Mouse (Mus musculus) G1E (cell line): ENCODE data around the gene Cdc42bpg. TPM values are rescaled to one million over a fixed set of nuclear protein-coding genes. Genes with fewer than 3 reads are reported as not detected.

Experiments
- ATAC-seq: 2 replicates; pipeline ENCODE4 v1.8.0; 2016; ENCODE audit warnings: mild to moderate bottlenecking; ENCODE audit not compliant: insufficient number of reproducible peaks, poor library complexity, low FRiP score, severe bottlenecking; ENCODE audit errors: extremely low read depth
- DNase-seq: peaks from one replicate; pipeline ENCODE4 v3.0.0; 2012; ENCODE audit warnings: low spot score
- H3K27me3 ChIP-seq: 2 replicates; pipeline ENCODE4 v1.6.1; 2012; ENCODE audit warnings: mild to moderate bottlenecking, low read length, inconsistent platforms; ENCODE audit not compliant: insufficient read depth
- H3K36me3 ChIP-seq: replicated peaks from 2 replicates; pipeline ENCODE3; 2012; ENCODE audit warnings: mild to moderate bottlenecking, inconsistent platforms
- H3K4me1 ChIP-seq: 2 replicates; pipeline ENCODE4 v1.6.1; 2012; ENCODE audit warnings: low read depth, low read length, inconsistent platforms, mixed read lengths; ENCODE audit not compliant: insufficient read depth
- H3K4me3 ChIP-seq: 2 replicates; pipeline ENCODE4 v1.5.1; 2012; ENCODE audit warnings: low read depth, mild to moderate bottlenecking, inconsistent platforms, low read length, moderate library complexity, mixed read lengths
- H3K9me3 ChIP-seq: replicated peaks from 2 replicates; pipeline ENCODE4 v1.6.1; 2012; ENCODE audit warnings: inconsistent platforms
- CTCF ChIP-seq: IDR thresholded peaks from 2 replicates; pipeline ENCODE4 v1.5.1; 2012; ENCODE audit warnings: low read depth, low read length, inconsistent platforms, mixed read lengths
- GATA1 ChIP-seq: IDR thresholded peaks from 2 replicates; pipeline ENCODE4 v1.6.1; 2012; ENCODE audit warnings: borderline replicate concordance, low read length, inconsistent platforms, mixed read lengths
- GATA2 ChIP-seq: IDR thresholded peaks from 2 replicates; pipeline ENCODE4 v1.6.1; 2012; ENCODE audit warnings: low read depth, low read length, inconsistent platforms, borderline replicate concordance
- POLR2AphosphoS5 ChIP-seq: IDR thresholded peaks from 2 replicates; pipeline ENCODE4 v1.6.1; 2012; ENCODE audit warnings: low read depth, low read length, inconsistent platforms; ENCODE audit not compliant: insufficient replicate concordance
- TAL1 ChIP-seq: conservative IDR thresholded peaks from 2 replicates; pipeline ENCODE4 v1.6.1; 2012; ENCODE audit warnings: low read depth, low read length, inconsistent platforms, mixed read lengths
- polyA plus RNA-seq: library from polyadenylated mRNA; stranded (reverse); fragments of >175 nt; gene quantifications from 2 replicates; pipeline ENCODE4 v1.2.3, GENCODE M21; 2012
- total RNA-seq, 2 experiments: library from RNA; stranded (forward) in 1 of 2; stranded (reverse) in 1 of 2; fragments of 200-1000 nt in 1 of 2; fragments of >200 nt in 1 of 2; fragmentation: Nextera tagmentation in 1 of 2; gene quantifications; 2 replicates each; pipeline ENCODE4 v1.2.3; 2014 to 2017

Gene Cdc42bpg
- total and polyA plus RNA-seq, 3 experiments = 2.0 to 14.1 (median 5.0) TPM

GRCm38 (mm10) chr19:6302114-6302513 is 4.1 kb upstream of the Cdc42bpg start:
- H3K4me1 ChIP-seq = peaks cover 87% of the 10 kb centered on the region
- TF ChIP-seq POLR2AphosphoS5 (no peak), TAL1 (no peak), CTCF (no peak), GATA2 (no peak), GATA1 (no peak)
- H3K36me3 ChIP-seq = peaks cover 36% of the 10 kb centered on the region
- H3K4me3 ChIP-seq = peak overlapping the region; percentile 31; the same call in 1 of the 2 replicates
- ATAC-seq (no peak), DNase-seq (no peak)
- H3K27me3 ChIP-seq = no peaks in the 10 kb centered on the region
- H3K9me3 ChIP-seq = no peaks in the 10 kb centered on the region

GRCm38 (mm10) chr19:6302522-6302921 is 3.7 kb upstream of the Cdc42bpg start:
- Histone ChIP-seq H3K4me1 (peaks cover 87% of the 10 kb centered on the region), H3K36me3 (peaks cover 31% of the 10 kb centered on the region), H3K9me3 (no peaks in the 10 kb centered on the region), H3K4me3 (peak overlapping the region; percentile 31; the same call in 1 of the 2 replicates), H3K27me3 (no peaks in the 10 kb centered on the region)
- ATAC-seq (no peak), DNase-seq (no peak)
- no peak for TF ChIP-seq POLR2AphosphoS5
- no peak for TF ChIP-seq TAL1
- no peak for TF ChIP-seq GATA1
- no peak for TF ChIP-seq CTCF
- TF ChIP-seq GATA2 = no peak

GRCm38 (mm10) chr19:6303831-6304230 is 2.4 kb upstream of the Cdc42bpg start:
- no peak for DNase-seq
- peaks cover 86% of the 10 kb centered on the region for H3K4me1 ChIP-seq
- no peaks in the 10 kb centered on the region for H3K9me3 ChIP-seq
- no peak for ATAC-seq
- no peaks in the 10 kb centered on the region for H3K27me3 ChIP-seq
- peaks cover 27% of the 10 kb centered on the region for H3K36me3 ChIP-seq
- TF ChIP-seq GATA1 (no peak), CTCF (no peak), POLR2AphosphoS5 (no peak), GATA2 (no peak), TAL1 (no peak)
- no peak overlapping the region for H3K4me3 ChIP-seq

DNA sequence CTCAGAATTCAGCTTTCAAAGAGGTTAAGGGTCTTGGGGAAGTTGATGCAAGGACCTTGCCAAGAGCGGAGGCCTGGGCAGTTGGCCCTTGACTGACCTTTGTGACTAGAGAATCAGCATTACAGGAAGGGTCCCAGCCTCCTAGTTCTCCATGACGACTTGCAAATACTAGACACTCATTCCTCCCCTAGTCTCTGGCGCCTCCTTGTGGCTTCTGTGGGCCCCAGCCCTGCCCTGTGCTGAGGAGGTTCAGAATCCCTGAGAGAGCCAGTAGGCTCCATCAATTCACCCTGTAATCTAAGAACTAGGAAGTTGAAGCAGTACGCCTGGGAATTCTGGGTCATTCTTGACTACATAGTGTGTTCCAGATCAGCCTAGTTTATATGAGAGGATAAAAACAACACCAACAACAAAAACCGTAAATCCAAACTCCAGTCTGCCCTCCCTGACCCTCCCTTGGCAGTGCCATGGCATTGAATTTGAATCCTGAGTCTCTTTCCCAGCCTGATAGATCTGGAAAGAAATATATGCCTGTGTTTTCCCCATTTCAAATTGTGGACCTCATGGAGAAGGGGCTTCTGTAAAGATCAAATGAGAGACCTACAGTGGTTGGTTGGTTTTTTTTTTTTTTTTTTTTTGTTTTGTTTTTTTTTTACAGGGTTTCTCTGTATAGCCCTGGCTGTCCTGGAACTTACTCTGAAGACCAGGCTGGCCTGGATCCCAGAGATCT is 1.3 kb upstream of the Cdc42bpg start:
- H3K36me3 ChIP-seq = peaks cover 27% of the 10 kb centered on the region
- no peak; the same call in 1 of the 2 replicates for ATAC-seq
- no peak overlapping the region for H3K4me3 ChIP-seq
- TF ChIP-seq GATA2 (no peak), GATA1 (no peak), CTCF (peak; percentile 97), POLR2AphosphoS5 (no peak)
- no peaks in the 10 kb centered on the region for H3K27me3 ChIP-seq
- no peaks in the 10 kb centered on the region for H3K9me3 ChIP-seq
- peaks cover 78% of the 10 kb centered on the region for H3K4me1 ChIP-seq
- peak; percentile 76 for DNase-seq

DNA sequence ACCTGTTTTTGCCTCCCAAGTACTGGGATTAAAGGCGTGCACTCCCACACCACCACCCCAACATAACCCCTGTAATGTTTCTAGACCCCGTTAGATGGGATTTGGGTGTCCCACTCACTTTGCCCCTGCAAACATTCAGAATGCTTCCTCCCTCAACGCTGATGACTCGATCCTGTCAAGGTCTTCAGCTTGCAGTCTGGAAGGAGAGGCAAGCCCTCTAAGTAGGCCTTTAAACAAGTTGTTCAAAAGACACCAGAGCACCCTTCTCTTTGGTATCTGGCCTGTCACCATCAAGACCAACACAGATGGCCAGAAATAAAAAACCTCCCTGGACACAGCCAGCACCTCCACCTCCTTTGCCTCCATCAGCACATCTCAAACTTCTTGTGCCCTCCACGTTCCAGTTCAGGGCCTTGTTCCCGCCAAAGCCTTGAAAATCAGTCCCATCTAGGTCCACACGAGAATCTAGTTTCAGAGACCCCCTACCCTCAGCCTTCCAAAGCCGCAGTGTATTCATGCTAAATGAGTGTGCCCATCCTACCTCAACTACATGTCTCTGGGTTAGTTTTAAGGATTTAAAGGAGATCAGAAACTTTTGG is 640 bp upstream of the Cdc42bpg start:
- peaks cover 72% of the 10 kb centered on the region for H3K4me1 ChIP-seq
- DNase-seq = no peak

DNA sequence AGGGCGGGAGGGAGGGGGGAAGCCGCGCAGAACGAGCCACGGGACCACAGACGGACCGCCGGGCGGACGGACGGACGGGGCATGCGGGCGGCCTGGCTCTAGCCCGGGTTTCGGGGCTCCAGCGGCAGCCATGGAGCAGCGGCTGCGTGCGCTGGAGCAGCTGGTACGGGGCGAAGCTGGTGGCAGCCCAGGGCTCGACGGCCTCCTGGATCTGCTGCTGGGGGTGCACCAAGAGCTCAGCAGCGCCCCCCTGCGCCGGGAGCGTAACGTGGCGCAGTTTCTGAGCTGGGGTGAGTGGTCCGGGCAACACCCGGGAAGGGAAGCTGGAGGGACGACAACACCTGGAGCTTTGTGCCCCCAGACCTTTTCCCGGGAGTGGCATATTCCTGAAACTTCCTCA is 330 bp downstream of the Cdc42bpg start:
- peak; percentile 87 for DNase-seq

More for the DNA sequence above, 640 bp upstream of the Cdc42bpg start:
- ATAC-seq = no peak
- Histone ChIP-seq H3K9me3 (no peaks in the 10 kb centered on the region), H3K4me3 (peak overlapping the region; percentile 77), H3K36me3 (peaks cover 30% of the 10 kb centered on the region), H3K27me3 (no peaks in the 10 kb centered on the region)
- no peak for TF ChIP-seq GATA2
- no peak for TF ChIP-seq GATA1
- no peak for TF ChIP-seq TAL1
- no peak for TF ChIP-seq CTCF
- no peak for TF ChIP-seq POLR2AphosphoS5

More for the DNA sequence above, 330 bp downstream of the Cdc42bpg start:
- ATAC-seq = no peak
- no peaks in the 10 kb centered on the region for H3K27me3 ChIP-seq
- peak; percentile 77 for TF ChIP-seq CTCF
- TF ChIP-seq GATA1 = no peak
- no peaks in the 10 kb centered on the region for H3K9me3 ChIP-seq
- peaks cover 64% of the 10 kb centered on the region for H3K4me1 ChIP-seq
- H3K36me3 ChIP-seq = peaks cover 37% of the 10 kb centered on the region
- peak overlapping the region; percentile 77 for H3K4me3 ChIP-seq
